Mouse (Mus musculus) frontal cortex, adult 2 months (tissue): Measurements from ENCODE around the gene Cdk14. TPM values are rescaled to one million over a fixed set of nuclear protein-coding genes. Genes with fewer than 3 reads are reported as not detected.

Experiments
- DNase-seq, 2 experiments: peaks; one replicate each; pipeline ENCODE4 v3.0.0; 2022; ENCODE audit warnings: low spot score in 1 of 2; ENCODE audit errors: extremely low spot score in 1 of 2
- polyA plus RNA-seq: library from polyadenylated mRNA; depleted of rRNA; stranded (reverse); fragments of >200 nt; gene quantifications from 2 replicates; pipeline ENCODE4 v1.2.3, GENCODE M21; 2012

Cdk14 gene
- polyA plus RNA-seq, 1 experiment = 113 TPM

GRCm38 (mm10) chr5:5208016-5208415 is 212.1 kb downstream of the Cdk14 start:
- DNase-seq = peak in 1 of 2 experiments; percentile 25

DNA sequence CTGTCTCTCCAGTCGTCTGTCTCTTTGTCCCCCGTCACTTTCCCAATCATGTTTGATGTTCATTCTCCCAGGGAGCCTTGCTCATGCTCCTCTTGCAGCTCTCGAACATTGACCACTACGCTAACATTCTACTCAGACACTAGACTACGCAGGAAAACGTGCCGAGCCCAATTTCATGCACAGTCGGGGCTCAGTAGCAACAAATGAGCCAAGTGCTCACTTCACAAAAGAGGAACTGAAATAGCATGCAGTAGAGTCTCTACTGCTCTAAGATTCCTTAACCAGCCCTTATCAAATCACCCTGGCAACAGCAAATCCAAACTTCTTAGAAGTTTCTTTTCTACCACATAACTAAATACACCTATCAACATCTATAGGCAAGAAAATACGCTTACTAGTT is 214.1 kb downstream of the Cdk14 start:
- no peak for DNase-seq

DNA sequence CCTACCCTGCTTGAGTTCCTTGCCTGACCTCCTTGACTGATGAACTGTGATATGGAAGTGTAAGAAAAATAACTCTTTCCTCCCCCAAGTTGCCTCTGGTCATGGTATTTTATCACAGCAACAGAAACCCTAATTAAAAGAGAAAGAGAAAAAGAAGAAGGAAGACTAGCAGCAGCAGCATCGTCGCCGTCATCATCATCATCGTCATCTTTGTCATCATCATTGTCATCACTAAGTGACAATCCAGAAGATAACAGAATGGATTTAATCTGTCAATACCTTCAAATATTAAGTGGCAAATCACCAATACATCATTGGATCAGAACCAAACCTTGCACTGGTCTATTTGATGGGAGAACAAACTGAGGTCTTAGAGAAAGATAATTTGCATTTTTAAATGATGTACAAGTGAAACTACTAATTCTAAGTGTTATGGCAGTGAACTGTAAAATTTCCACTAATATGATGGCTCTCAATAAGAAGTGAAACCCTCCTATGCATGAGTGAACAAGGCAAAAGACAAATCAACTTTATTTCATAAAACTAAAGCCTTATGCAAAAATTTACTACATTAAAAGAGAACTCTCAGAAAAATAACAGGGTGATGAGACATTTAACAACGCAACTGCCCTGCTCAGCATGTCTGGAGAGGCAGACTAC is 225.4 kb downstream of the Cdk14 start:
- no peak for DNase-seq

DNA sequence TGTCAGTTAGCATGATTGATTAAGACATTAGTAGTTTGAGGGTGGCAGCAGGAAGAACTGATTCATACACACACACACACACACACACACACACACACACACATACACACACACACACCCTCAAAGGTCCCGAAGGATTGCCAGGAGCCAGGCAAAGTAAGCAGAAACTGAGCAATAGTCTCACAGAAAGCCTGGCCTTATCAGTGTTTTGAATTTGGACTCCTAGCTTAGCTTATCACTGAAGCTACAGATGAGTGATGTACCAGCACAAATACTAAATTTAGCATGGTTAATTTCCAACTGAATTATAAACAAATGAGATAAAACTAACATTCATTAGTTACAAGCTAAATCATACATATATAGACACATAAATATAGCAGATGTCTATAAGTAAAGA is 230.5 kb downstream of the Cdk14 start:
- DNase-seq = no peak

DNA sequence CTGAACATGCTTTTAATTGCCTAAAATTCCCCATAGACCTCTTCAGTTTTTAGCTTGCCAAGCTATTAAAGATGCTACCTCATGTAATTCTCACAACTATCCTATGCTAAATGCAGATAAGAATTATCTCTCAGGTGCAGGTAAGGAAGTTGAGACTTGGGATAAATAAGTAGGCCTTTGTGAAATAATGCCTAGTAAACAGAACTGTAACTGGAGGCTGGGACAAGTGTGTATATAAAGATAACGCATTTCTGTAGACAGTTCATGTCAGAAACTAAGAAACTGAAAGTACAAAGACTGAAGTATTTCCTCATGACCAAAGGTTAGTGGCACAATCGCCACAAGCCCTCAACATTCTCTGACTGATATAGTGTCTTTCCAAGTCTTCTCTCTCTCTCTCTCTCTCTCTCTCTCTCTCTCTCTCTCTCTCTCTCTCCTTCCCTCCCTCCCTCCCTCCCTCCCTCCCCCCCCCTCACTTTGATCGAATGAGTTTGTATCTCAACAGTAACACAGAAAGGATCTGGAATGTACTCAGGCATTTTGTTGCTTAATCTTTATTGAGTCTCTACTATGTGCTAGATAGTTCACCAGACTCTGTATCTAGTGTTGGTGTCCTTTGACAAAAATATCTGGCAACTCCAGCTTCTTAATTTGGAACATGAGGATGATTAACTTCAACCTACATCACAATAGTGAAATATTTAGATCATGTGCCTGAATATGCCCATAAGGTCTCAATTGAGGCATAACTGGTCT is 233.9 kb downstream of the Cdk14 start:
- no peak for DNase-seq

DNA sequence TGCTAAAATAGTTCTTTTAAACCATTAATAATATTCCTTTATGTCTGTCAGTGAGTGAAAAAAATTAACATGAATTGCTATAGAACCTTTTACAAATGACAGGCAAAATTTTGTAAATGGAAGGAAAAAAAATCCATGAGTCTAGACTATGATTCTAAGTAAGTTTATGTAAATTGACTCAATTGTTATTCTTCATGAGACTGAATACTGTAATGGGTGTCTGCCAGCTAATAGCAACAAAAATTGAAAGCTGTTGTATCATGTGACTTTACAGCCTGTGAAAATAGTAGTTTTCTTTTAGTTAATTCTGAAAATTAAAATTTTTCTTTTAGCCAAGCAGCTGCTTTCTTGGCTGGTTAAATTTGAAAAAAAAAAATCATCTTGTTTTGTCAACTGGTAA is 234.6 kb downstream of the Cdk14 start:
- no peak for DNase-seq

DNA sequence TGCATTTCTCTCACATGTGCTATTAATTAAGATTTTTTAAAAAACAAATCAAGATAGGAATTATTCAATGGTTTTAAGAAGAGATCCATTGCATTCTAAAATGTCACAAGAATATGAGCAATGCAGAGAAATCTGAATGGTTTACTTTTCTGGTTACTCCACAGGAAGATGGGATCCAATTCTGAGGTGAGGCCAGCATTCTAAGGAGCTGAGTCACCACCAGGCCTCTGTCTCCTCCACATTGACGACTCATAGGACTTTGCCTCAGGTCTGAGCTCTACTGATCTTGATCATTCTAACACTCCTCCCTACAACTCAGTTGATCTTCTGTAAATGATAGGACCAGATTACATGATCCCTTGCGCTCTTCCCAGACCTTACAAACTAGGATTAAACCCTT is 239.4 kb downstream of the Cdk14 start:
- DNase-seq = no peak

- DNase-seq = no peak
These were observed 239.8 kb downstream of the Cdk14 start for GRCm38 (mm10) chr5:5180311-5180710.

DNA sequence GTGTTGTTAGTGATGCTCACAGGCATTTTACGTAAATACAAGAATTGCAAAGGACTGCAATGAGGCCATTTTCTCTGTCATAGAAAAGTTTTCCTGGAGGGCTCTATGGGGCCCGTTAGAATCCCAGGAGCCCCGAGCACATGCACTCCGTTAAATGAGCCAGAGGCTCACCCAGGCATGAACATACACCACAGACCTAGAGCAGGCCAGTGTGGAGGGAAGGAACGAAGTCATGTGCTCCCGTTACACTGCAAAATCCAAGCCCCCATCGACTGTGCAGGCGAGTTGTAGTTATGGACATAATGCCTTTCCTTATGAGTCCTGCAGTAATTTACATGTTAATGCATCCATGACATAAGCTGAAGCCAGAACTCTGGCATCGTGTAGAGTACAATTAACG is 244.1 kb downstream of the Cdk14 start:
- DNase-seq = no peak

DNA sequence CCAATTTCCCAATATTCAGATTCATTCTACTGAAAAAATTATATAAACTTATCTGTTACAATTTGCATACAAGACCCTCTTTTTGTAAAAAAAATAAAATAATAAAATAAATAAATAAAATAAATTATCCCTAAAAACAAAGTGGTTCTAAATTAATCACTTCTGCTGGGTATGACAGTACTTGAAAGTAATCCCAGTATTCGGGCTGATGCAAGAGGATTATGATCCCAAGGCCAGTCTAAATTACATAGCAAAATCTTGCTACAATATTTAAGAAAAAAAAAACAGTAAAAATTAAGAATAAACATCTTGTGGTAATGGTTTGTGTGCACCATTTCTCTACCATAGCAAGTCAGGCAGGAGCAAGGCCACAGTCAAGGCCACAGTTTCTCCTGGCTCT is 244.5 kb downstream of the Cdk14 start:
- DNase-seq = no peak

DNA sequence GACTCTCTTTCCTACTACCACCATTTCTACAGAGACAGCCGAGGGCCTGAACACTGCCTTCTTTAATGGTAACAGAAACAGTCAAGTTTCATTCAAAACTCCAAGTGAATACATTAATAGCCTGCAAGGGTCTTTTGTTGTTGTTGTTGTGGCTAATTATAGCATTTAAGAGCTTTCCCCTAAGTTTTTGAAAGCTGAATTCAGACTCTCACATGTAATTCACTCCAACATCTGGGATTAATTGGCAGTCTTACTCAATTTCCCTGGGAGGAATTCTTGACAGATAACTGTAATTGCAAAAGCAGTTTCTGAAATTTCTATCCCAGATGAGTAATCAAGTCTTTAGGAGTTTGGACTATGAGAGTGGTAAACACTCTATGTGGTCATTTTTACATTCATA is 245.0 kb downstream of the Cdk14 start:
- no peak for DNase-seq

GRCm38 (mm10) chr5:5166086-5166485 is 254.0 kb downstream of the Cdk14 start:
- no peak for DNase-seq

- peak in 1 of 2 experiments; percentile 32 for DNase-seq
These were observed 255.8 kb downstream of the Cdk14 start for GRCm38 (mm10) chr5:5164326-5164725.

GRCm38 (mm10) chr5:5163823-5164222 is 256.3 kb downstream of the Cdk14 start:
- no peak for DNase-seq

GRCm38 (mm10) chr5:5159521-5159920 is 260.6 kb downstream of the Cdk14 start:
- peak in 1 of 2 experiments; percentile 54 for DNase-seq

DNA sequence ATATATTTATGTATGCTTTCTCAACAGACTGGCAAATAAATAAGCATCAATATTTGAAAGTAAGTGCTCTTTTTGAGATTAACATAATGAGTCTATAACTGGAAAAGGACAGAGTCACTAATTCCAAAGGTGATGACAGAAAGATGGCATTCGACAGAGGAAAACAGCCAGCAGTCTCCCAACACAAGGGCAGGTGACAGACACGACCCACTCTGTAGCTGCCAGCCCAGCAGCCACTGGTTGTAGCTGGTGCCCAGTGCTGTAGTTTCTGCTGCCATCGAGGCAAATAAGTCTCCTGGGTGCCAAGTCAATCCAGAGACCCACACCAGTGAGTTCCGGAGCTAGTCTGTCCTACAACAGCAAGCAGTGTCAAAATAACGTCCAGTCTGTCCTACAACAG is 280.3 kb downstream of the Cdk14 start:
- DNase-seq = no peak

- DNase-seq = no peak
These were observed 285.1 kb downstream of the Cdk14 start for GRCm38 (mm10) chr5:5134905-5135511.

DNA sequence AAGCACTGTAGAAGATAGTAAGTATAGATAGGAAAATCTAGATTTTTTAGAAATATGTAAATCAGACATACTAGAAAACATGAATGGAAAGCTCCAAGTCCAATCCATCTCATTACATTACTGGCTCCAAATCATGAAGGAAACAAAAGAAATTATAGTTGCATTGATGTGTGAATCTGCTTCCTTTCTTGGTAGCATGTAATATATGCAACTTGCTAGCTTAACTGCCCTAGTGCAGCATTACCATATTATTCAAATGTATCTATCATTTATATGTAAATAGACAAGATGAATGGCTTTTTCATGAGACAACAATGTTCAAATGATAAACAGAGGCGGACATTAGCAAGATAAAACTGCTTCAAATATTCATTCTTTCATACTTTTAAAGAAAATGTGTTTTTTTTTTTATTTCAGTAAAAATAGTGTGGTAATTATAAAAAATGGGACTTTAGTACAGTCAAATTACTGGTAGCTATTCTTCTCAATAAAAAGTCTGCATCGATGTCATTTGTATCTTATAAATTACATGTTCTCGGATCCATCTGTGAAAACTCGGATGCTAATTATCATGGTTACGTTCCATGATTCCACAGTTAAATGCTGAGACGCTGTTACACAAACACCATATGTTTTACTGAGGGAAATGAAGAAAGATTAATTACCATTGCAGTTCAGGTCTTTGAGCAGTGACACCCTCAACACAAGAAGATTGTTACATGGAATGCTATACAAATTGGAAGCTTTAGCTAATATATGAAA is 285.8 kb downstream of the Cdk14 start:
- no peak for DNase-seq

DNA sequence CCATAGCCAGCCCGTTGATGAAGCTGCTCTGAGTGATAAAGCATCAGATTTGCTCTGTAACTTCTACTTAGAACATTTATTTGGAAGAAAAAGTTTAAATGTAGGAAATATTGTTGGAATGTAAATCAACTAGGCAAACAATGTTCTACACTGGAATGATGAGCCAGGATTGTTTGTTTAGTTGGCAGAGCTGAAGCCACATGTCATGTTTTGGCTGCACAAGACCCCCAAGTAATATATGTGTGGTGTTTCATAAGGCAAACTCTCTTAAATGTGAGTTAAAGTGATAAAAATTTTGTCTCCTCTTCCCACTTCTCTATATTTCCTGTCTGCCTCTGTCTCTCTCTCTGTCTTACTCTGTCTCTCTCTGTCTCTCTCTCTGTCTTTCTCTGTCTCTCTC is 291.3 kb downstream of the Cdk14 start:
- no peak for DNase-seq

DNA sequence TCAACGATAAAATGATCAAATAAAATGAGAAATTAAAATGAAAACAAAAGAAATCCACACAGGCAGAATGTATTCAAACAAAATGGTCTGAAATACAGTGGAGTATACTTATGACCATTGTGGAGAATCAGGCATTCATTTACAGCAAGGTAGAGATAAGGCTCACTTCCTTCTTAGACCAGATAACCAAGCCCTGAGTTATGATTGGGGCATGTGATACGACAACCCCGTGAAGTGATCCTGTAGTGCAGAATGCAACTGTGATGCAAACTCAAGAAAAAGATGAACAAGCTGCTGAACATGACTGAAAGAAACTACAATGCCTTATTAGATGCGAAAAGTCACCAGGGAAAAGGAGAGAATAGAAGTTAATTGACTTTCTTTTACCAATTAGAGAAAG is 295.5 kb downstream of the Cdk14 start:
- no peak for DNase-seq
